Mouse (Mus musculus) kidney, adult 2 months (tissue): ENCODE data around the gene Sag. TPM values are rescaled to one million over a fixed set of nuclear protein-coding genes. Genes with fewer than 3 reads are reported as not detected.
A peak's percentile ranks its signal among the peaks of the same experiment; 100 is the strongest.

ENCODE experiments used
- DNase-seq: peaks from one replicate; pipeline ENCODE4 v3.0.0; 2021
- H3K27ac ChIP-seq: fragments of 200-500 bp; 2 replicates; pipeline ENCODE4 v1.5.1; 2012; ENCODE audit warnings: low read depth, low read length, control low read depth, inconsistent platforms; ENCODE audit not compliant: insufficient read depth
- H3K27me3 ChIP-seq: fragments of 200-500 bp; replicated peaks from 2 replicates; pipeline ENCODE4 v1.6.1; 2012; ENCODE audit warnings: mild to moderate bottlenecking, moderate library complexity, low read length, inconsistent platforms; ENCODE audit not compliant: control insufficient read depth, insufficient read depth
- H3K36me3 ChIP-seq: fragments of 200-500 bp; 2 replicates; pipeline ENCODE4 v1.6.1; 2012; ENCODE audit warnings: mild to moderate bottlenecking, moderate library complexity, low read length, inconsistent platforms; ENCODE audit not compliant: control insufficient read depth, insufficient read depth
- H3K4me1 ChIP-seq: fragments of 200-500 bp; 2 replicates; pipeline ENCODE4 v1.6.1; 2011; ENCODE audit warnings: low read length; ENCODE audit not compliant: control insufficient read depth, insufficient read depth
- H3K4me3 ChIP-seq: fragments of 200-500 bp; 2 replicates; pipeline ENCODE4 v1.5.1; 2011; ENCODE audit warnings: mild to moderate bottlenecking, low read depth, low read length, control low read depth; ENCODE audit not compliant: insufficient read depth
- CTCF ChIP-seq: fragments of 200-500 bp; conservative IDR thresholded peaks from 2 replicates; pipeline ENCODE4 v1.5.1; 2011; ENCODE audit warnings: low read depth, mild to moderate bottlenecking, control low read depth, low read length, moderate library complexity, mixed read lengths; ENCODE audit not compliant: insufficient read depth, insufficient read length
- POLR2A ChIP-seq: fragments of 200-500 bp; IDR thresholded peaks from one replicate; pipeline ENCODE4 v1.6.1; 2011; ENCODE audit warnings: low read depth, low read length, control low read depth
- WGBS: fragments of 180-500 bp; shearing (Covaris S2); methylation state at CpG from one replicate; pipeline ENCODE4 v1.1.7; 2018; 5-methylcytosine and 5-hydroxymethylcytosine counted together
- polyA plus RNA-seq: library from polyadenylated mRNA; depleted of rRNA; stranded (reverse); fragments of >200 nt; gene quantifications from 2 replicates; pipeline ENCODE4 v1.2.3, GENCODE M21; 2012

The Sag gene
- polyA plus RNA-seq, 1 experiment, result 0.34 TPM

- Histone ChIP-seq H3K4me1 (peaks cover 7% of the 10 kb centered on the region; the same call in 1 of the 2 replicates), H3K4me3 (no peak overlapping the region), H3K27me3 (no peaks in the 10 kb centered on the region), H3K27ac (no peak overlapping the region), H3K36me3 (no peaks in the 10 kb centered on the region)
- DNase-seq, result no peak
- TF ChIP-seq CTCF (no peak), POLR2A (no peak)
- 45% methylated on average over 11 of the region's 11 CpGs for WGBS
Measured at GRCm38 (mm10) chr1:87848237-87848996, 44.9 kb downstream of the Sag start.

- Histone ChIP-seq H3K4me3 (no peak overlapping the region), H3K27me3 (no peaks in the 10 kb centered on the region), H3K4me1 (peaks cover 11% of the 10 kb centered on the region), H3K36me3 (no peaks in the 10 kb centered on the region), H3K27ac (no peak overlapping the region)
- no peak for DNase-seq
- 76% methylated on average over 5 of the region's 5 CpGs for WGBS
- TF ChIP-seq POLR2A (no peak), CTCF (no peak)
Measured at GRCm38 (mm10) chr1:87849278-87849677, 45.8 kb downstream of the Sag start.

GRCm38 (mm10) chr1:87851344-87851743 is 47.9 kb downstream of the Sag start:
- no peak for DNase-seq
- peaks cover 17% of the 10 kb centered on the region for H3K4me1 ChIP-seq
- WGBS, result 91% methylated on average over 3 of the region's 3 CpGs

GRCm38 (mm10) chr1:87852081-87852790 is 48.8 kb downstream of the Sag start:
- Histone ChIP-seq H3K36me3 (no peaks in the 10 kb centered on the region), H3K4me3 (peak overlapping the region; percentile 89; the same call in 1 of the 2 replicates), H3K27me3 (no peaks in the 10 kb centered on the region), H3K4me1 (peaks cover 17% of the 10 kb centered on the region), H3K27ac (peak overlapping the region; percentile 49)
- 63% methylated on average over 5 of the region's 5 CpGs for WGBS
- DNase-seq, result no peak
- no peak for TF ChIP-seq CTCF
- no peak for TF ChIP-seq POLR2A

More at GRCm38 (mm10) chr1:87851344-87851743, 47.9 kb downstream of the Sag start:
- no peaks in the 10 kb centered on the region for H3K27me3 ChIP-seq
- TF ChIP-seq CTCF (no peak), POLR2A (no peak)
- no peak overlapping the region for H3K4me3 ChIP-seq
- no peak overlapping the region for H3K27ac ChIP-seq
- no peaks in the 10 kb centered on the region for H3K36me3 ChIP-seq

- H3K36me3 ChIP-seq, result no peaks in the 10 kb centered on the region
- H3K27ac ChIP-seq, result peak within 1 kb of the TSS; percentile 49
- WGBS, result under 1% methylated on average over 72 of the region's 74 CpGs
- peaks cover 17% of the 10 kb centered on the region for H3K4me1 ChIP-seq
- peak; percentile 80 for DNase-seq
- TF ChIP-seq POLR2A, result no peak
- no peak for TF ChIP-seq CTCF
- peak within 1 kb of the TSS; percentile 89 for H3K4me3 ChIP-seq
- H3K27me3 ChIP-seq, result no peaks in the 10 kb centered on the region
Measured at GRCm38 (mm10) chr1:87852892-87853600, 49.6 kb downstream of the Sag start, which contains the start of gene Dgkd. Gene Dgkd (plus strand): TSS chr1:87853287.

- Histone ChIP-seq H3K4me1 (peaks cover 21% of the 10 kb centered on the region), H3K36me3 (no peaks in the 10 kb centered on the region), H3K27ac (peak overlapping the region; percentile 29), H3K4me3 (peak overlapping the region; percentile 89), H3K27me3 (no peaks in the 10 kb centered on the region)
- 1% methylated on average over 47 of the region's 48 CpGs for WGBS
- peak; percentile 67 for DNase-seq
- TF ChIP-seq POLR2A, result no peak
- no peak for TF ChIP-seq CTCF
Measured at GRCm38 (mm10) chr1:87853601-87854361, 50.3 kb downstream of the Sag start.
